Mouse (Mus musculus) c-Kit-positive CD71-negative TER-119-negative erythroid progenitor cells, embryonic 14.5 days (primary cell): ENCODE measurements around the gene Ugt1a6a.
"Not testable (repeated sequence)": the region's sequence is repeated elsewhere in the genome, so short reads cannot be mapped to it uniquely, and the experiment has no call there.

Source experiments
- DNase-seq: peaks from one replicate; pipeline ENCODE4 v3.0.0-alpha.2; 2013; ENCODE audit warnings: low read depth

The Ugt1a6a gene

GRCm38 (mm10) chr1:88135229-88135904 lies 758 bp downstream of the Ugt1a6a start:
- DNase-seq, result not testable (repeated sequence)

GRCm38 (mm10) chr1:88136646-88137045 lies 2.0 kb downstream of the Ugt1a6a start:
- no peak for DNase-seq

- no peak for DNase-seq
Observed at GRCm38 (mm10) chr1:88137264-88137663, 2.7 kb downstream of the Ugt1a6a start.

GRCm38 (mm10) chr1:88138145-88138544 lies 3.5 kb downstream of the Ugt1a6a start:
- DNase-seq, result no peak

- not testable (repeated sequence) for DNase-seq
Observed at GRCm38 (mm10) chr1:88140492-88140891, 5.9 kb downstream of the Ugt1a6a start.

- not testable (repeated sequence) for DNase-seq
Observed at GRCm38 (mm10) chr1:88143966-88144675, 9.5 kb downstream of the Ugt1a6a start.

GRCm38 (mm10) chr1:88145278-88145677 lies 10.7 kb downstream of the Ugt1a6a start:
- DNase-seq, result not testable (repeated sequence)

GRCm38 (mm10) chr1:88150133-88150532 lies 15.5 kb downstream of the Ugt1a6a start:
- not testable (repeated sequence) for DNase-seq

GRCm38 (mm10) chr1:88158430-88158829 lies 23.8 kb downstream of the Ugt1a6a start:
- no peak for DNase-seq

GRCm38 (mm10) chr1:88165711-88166110 lies 31.1 kb downstream of the Ugt1a6a start, which contains the start of gene Ugt1a5:
Gene Ugt1a5 (plus strand): TSS chr1:88166012.
- no peak for DNase-seq

GRCm38 (mm10) chr1:88172190-88172589 lies 37.6 kb downstream of the Ugt1a6a start:
- not testable (repeated sequence) for DNase-seq

- DNase-seq, result no peak
Observed at GRCm38 (mm10) chr1:88179657-88180056, 45.0 kb downstream of the Ugt1a6a start.

GRCm38 (mm10) chr1:88186325-88186935 lies 51.8 kb downstream of the Ugt1a6a start:
- DNase-seq, result no peak

GRCm38 (mm10) chr1:88192136-88192535 lies 57.5 kb downstream of the Ugt1a6a start:
- no peak for DNase-seq

GRCm38 (mm10) chr1:88195687-88196086 lies 61.1 kb downstream of the Ugt1a6a start:
- DNase-seq, result no peak

GRCm38 (mm10) chr1:88197443-88197842 lies 62.8 kb downstream of the Ugt1a6a start:
- no peak for DNase-seq

- no peak for DNase-seq
Observed at GRCm38 (mm10) chr1:88199996-88200395, 65.4 kb downstream of the Ugt1a6a start.

GRCm38 (mm10) chr1:88200456-88200855 lies 65.8 kb downstream of the Ugt1a6a start, which contains the start of gene Ugt1a2:
Gene Ugt1a2 (plus strand): TSS chr1:88200601.
- no peak for DNase-seq

GRCm38 (mm10) chr1:88205294-88205922 lies 70.8 kb downstream of the Ugt1a6a start, which contains the start of gene Dnajb3:
Gene Dnajb3 (minus strand): TSS chr1:88205782.
- DNase-seq, result peak; percentile 36

- peak; percentile 9 for DNase-seq
Observed at GRCm38 (mm10) chr1:88206843-88207479, 72.4 kb downstream of the Ugt1a6a start.

GRCm38 (mm10) chr1:88211812-88212211 lies 77.2 kb downstream of the Ugt1a6a start, which contains the start of gene Ugt1a1:
Gene Ugt1a1 (plus strand): TSS chr1:88211959.
- DNase-seq, result no peak
